Mouse (Mus musculus): ENCODE measurements at regions not wholly inside any gene's neighbourhood (a gene's known extent, or its start where the extent isn't known, plus 50 kb on each side); places are given as distances from the start of the nearest gene placed in this dataset.

GRCm38 (mm10) chr11:63481676-63482310 lies 353.0 kb downstream of the Pmp22 start:
- in situ Hi-C loops (cut with MseI, MboI): no loop called here

DNA sequence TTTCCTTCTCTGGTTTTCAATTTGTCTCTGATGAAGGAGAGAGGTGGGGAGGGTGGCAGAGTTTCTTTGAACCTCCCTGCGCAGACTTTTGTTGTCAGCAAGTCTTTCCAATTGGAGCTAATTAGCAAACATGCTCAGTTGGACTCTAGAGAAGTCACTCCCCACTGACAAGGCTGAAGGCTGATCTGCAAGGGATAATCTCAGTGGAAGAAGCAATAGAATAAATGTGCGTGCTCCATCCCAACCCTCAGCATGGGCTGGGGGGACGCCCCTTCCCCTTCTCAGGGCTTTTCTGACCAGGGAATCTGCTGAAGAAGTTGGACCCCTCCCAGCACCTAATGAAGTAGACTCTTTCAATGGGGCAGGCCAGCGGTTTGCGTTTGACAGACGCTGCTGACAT lies 353.8 kb downstream of the Pmp22 start:
- in situ Hi-C loops (cut with MseI, MboI): no loop called here

DNA sequence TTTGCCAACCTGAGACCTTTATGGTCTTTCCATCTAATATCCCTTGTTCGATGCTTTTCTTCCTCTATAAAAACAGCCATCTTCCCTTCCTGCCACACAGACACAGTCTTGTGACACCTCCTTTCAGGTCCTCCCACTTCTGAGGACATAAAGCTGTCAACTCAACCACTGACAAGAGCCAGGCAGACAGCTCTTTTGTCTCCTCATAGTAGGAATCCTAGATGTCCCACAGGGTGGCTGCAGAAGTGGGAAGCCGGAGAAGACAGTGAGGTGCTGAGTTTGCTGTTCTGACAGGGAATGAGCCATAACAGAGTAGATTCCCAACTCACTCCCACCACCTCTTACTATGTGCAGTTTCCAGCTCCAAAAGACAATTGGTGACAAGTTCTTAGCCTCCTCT lies 358.4 kb downstream of the Pmp22 start:
- in situ Hi-C loops (cut with MseI, MboI): no loop called here

DNA sequence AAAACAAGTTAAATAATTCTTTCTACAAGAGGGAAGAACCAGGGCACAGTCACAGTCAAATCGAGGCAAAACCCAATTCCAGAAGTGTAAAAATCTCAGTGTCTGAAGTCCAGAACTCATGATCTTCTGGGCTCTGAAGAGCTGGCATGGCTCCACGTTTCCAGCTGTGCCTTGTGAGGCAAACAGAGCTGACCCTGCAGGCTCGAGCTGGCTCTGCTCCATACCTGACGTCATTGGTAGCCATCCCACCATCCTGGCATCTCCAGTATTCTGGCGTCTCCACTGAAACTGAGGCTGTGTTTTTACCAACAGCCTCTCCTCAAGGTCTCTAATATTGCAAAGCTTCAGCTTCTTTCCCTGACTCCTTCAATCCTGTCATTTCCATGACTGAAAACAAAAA lies 373.4 kb downstream of the Pmp22 start:
- in situ Hi-C loops (cut with MseI, MboI): no loop called here

- in situ Hi-C loops (cut with MseI, MboI): no loop called here
These were observed 378.6 kb downstream of the Pmp22 start for GRCm38 (mm10) chr11:63507387-63507786.

DNA sequence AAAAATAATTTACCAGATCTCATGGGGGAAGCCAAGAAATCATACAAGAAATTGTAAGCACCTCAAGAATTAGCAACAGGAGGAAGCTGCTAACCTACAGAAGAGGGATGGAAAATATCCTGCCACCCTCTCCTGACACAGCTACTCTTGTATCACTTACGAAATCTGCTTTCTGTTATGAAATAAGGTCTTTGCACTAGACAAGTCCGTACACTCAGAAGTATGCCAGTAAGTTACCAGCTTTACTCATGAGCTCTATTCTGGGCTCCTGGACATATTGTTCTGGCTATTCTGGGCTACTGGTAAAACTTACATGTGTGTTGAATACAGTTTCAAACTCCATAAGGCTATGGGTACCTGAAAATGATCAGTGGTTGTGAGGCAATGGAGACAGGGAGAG lies 379.9 kb downstream of the Pmp22 start:
- in situ Hi-C loops (cut with MseI, MboI): no loop called here

GRCm38 (mm10) chr11:63510611-63511010 lies 381.8 kb downstream of the Pmp22 start:
- in situ Hi-C loops (cut with MseI, MboI): no loop called here

- in situ Hi-C loops (cut with MseI, MboI): no loop called here
These were observed 385.8 kb downstream of the Pmp22 start for GRCm38 (mm10) chr11:63514615-63515014.

DNA sequence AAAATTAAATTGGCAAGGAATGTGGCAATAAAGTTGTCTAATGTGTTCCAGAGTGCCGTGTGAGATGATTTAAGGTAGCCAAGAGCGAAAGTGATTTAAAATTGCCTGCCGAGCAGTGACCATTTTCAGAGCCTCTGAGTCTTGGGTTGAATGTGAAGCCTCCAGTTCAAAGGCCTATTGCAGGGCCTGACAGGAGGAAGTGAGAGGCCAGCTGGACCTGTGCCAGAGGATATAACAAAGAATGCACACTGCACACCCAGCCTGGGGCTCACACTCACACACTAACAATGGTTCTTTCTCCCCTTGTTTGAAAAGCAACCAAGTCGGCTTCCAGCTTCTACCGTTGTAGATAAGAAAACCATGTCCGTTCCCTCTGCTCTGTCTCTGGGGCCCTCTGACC lies 390.1 kb downstream of the Pmp22 start:
- in situ Hi-C loops (cut with MseI, MboI): no loop called here

GRCm38 (mm10) chr11:63524254-63524653 lies 395.5 kb downstream of the Pmp22 start:
- in situ Hi-C loops (cut with MseI, MboI): no loop called here

GRCm38 (mm10) chr11:63525431-63525830 lies 396.6 kb downstream of the Pmp22 start:
- in situ Hi-C loops (cut with MseI, MboI): no loop called here

GRCm38 (mm10) chr11:63525956-63526355 lies 396.1 kb downstream of the Hs3st3b1 start:
- in situ Hi-C loops (cut with MseI, MboI): no loop called here

DNA sequence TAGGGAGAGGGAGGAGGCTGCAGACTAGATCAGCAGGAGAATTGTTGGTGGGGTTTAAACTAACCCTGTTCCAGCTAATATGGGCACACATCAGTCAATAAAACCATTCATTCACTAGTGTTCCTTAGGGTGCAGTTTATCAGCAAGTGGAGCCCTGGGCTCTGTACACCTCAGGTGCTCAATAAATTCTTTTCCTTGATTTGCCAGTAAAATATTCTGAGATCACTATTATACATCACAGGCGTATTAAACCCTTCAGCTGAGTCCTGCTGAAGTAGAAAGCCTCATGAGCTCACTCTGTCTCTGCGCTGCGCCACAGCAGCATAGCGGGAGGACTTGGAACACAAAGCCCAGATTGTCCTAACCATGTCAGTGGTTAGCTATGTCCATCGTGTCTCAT lies 389.3 kb downstream of the Hs3st3b1 start:
- in situ Hi-C loops (cut with MseI, MboI): no loop called here

- in situ Hi-C loops (cut with MseI, MboI): no loop called here
These were observed 388.4 kb downstream of the Hs3st3b1 start for GRCm38 (mm10) chr11:63533555-63534200.

GRCm38 (mm10) chr11:63537693-63538092 lies 384.4 kb downstream of the Hs3st3b1 start:
- in situ Hi-C loops (cut with MseI, MboI): no loop called here

DNA sequence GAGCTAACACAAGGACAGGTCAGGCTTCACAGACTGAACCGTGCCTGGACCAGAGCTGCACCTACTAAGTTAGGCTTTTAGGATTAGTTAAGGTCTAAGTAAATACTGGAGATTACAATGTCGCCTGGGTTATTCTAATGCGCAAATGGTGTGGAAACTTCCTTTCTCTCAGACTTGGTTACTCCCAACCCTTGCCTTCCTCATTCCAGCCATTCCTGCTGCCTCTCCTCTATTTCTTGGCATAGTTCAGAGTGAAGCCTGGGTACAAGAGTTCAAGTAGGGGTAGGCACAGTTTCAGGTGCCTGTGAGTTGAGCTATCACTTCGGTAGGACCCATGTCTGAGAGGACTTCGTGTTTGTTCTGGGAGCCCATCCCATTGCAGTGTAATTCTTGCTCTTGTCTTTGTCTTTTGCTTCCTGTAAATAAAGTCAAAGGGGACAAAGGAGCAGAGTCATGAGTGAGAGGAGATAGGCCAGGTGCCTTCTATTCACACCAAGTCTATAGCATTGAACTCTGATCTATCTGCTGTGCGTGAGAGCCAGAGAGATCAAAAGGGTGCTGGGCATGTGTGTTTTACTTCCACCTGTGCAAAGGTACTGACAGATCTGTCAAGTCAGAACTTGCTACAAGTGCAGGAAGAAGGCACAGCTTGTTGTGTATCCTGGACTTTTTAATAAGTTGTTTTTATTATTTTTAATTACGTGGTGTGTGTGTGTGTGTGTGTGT lies 378.0 kb downstream of the Hs3st3b1 start:
- in situ Hi-C loops (cut with MseI, MboI): no loop called here

DNA sequence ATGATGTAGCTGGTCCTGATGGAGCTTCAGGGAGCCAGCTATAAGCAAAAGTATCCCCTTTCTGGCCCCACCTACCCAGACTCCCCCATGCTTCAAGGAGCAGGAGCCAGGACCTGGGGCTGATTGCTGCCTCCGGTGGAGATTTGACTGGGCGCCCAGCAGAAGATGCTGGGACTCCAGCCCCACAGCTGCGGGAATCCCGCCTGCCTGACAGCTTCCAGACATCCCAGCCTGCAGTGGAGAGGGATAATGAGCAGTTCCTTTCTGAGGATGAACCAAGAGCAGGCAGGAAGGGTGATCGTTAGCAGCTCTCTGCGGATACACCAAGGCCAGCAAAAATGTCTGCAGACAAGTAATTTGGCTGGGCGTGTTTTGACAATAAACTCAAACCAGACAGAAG lies 376.6 kb downstream of the Hs3st3b1 start:
- in situ Hi-C loops (cut with MseI, MboI): no loop called here

DNA sequence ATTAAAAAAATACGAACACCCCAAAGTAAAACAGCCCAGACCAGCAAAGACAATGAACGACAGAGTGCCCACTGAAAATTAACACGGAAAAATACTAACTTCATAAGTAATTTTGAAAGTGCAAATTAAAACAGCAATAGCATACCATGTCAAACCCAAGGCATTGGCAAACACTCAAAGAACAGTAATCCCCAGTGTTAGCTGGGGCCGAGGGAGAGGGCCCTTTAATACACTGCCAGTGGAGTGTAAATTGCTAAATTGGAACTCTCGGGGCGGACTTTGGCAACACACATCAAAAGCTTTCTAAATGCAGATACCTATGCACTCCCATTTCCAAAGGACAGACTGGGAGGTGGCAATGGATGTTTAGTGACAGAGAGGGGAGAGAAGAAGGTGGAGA lies 361.6 kb downstream of the Hs3st3b1 start:
- in situ Hi-C loops (cut with MseI, MboI): no loop called here

DNA sequence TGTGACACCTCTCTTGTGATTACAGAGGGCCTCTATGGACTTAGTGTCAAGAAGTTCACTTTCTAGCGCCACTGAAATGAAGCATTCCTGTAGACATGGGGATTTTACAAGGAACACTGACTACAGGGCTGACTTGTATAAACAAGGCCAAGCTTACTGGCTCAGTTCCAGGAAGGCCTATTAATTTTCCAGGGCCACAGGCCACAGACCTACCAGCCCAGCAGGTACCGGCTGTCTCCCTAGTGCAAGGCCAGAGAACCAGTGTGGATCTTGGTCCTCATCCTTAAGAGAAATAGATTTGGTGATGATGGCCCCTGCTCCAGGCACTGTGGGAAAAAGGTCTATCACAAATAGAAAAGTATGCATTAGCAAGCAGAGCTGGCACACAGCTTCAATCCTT lies 359.4 kb downstream of the Hs3st3b1 start:
- in situ Hi-C loops (cut with MseI, MboI): no loop called here

- in situ Hi-C loops (cut with MseI, MboI): no loop called here
These were observed 356.4 kb downstream of the Hs3st3b1 start for GRCm38 (mm10) chr11:63565471-63566232.

DNA sequence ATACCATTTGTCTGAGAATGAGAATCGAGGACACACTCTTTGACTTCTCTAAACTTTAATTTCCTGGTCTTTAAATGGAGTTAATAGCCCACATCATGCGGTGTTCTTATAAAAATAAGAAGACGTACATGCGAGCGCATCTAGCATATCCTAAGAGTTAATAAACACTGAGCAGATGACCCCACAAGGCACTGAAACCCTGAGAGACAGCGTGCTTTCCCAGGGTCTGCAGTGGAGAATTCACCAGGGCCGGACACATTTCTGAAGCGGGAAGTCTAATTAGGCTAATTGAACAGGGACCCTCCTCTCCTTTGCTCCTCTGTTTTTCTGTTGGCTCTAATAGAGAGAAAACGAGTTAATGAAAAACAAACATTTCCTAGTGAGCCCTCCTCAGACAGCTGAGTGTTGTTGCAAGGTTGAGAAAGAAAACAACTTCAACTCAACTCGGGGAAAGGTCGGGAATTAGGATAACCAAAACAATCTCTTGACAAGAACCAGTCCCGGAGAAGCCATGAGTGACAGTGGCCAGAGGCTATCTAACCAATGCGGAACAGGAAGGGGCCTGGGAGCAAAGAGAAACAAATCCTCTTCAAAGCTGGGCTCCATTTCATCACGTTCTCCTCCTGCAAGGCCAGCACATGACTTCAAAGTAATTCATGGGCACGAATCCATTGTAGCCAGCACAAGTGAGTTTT lies 352.2 kb downstream of the Hs3st3b1 start:
- in situ Hi-C loops (cut with MseI, MboI): no loop called here

- in situ Hi-C loops (cut with MseI, MboI): no loop called here
These were observed 351.4 kb downstream of the Hs3st3b1 start for GRCm38 (mm10) chr11:63570646-63571045.

Measured in mouse trophoblast stem cell (cell line).